ENCODE assay signal across 9 mouse cellular contexts in genomic region chr5:33668223-33668622, GRCm38 (mm10). TPM values are rescaled to one million over a fixed set of nuclear protein-coding genes. Genes with fewer than 3 reads are reported as not detected.
A peak's percentile ranks its signal among the peaks of the same experiment; 100 is the strongest.
DNase-seq lines count a peak whose midpoint lies in the region; ATAC-seq and TF ChIP-seq lines count a peak whose summit lies in the region.
"Had no signal": no experiment of that assay in that cellular context is flagged by ENCODE, and none has a peak within 500 bp of the region (broad histone marks: within the 10 kb centered on the region; RNA-seq: fewer than 3 reads in every experiment).

No protein-coding gene starts in this region.

- peak; percentile 60 for TF ChIP-seq CTCF in left cerebral cortex, adult 2 months (IDR thresholded peaks at IDR 0.05)

- H3K27ac ChIP-seq in left cerebral cortex, adult 2 months = no peak overlapping the region

- H3K4me3 ChIP-seq in left cerebral cortex, adult 2 months = no peak overlapping the region
- H3K4me3 ChIP-seq: megakaryocyte, embryonic 14.5 days had no signal

- intact Hi-C loops in left cerebral cortex, adult 2 months (cut with DNase I) = no loop called here
- intact Hi-C loops in left cerebral cortex, postnatal 10 days (cut with DNase I) = no loop called here

- ATAC-seq in erythroblast, adult 5-6 weeks (replicated peaks; ENCODE audit: low FRiP score, poor library complexity, severe bottlenecking) = peak; percentile 66
- ATAC-seq in granulocyte monocyte progenitor cell, adult 5-6 weeks (replicated peaks; ENCODE audit: poor library complexity, severe bottlenecking) = no peak

- peak; percentile 69 for DNase-seq in adrenal gland, postnatal 14 days
- no peak for DNase-seq in adrenal gland, postnatal 4 days (ENCODE audit: low spot score in 2 of 2)
- DNase-seq in left cerebral cortex, adult 2 months (ENCODE audit: extremely low spot score in 1 of 2, low spot score in 2 of 2) = no peak
- no peak for DNase-seq in left cerebral cortex, postnatal 10 days (ENCODE audit: extremely low spot score in 1 of 2, low spot score in 2 of 2)
- DNase-seq in retina, postnatal 1 day = peak; percentile 62
- DNase-seq in layer of hippocampus, adult 9-11 months = no peak

RNA-seq across cellular contexts. Expression of gene Tmem129, which starts 10.0 kb away (rescaled TPM):
- 20.0 and 25.1 TPM in 2 replicates for total RNA-seq in adrenal gland, postnatal 14 days (2021)
- 10 to 100 TPM; 20.2 to 21.8 TPM for total RNA-seq in adrenal gland, postnatal 4 days (2021)
- total RNA-seq in left cerebral cortex, adult 2 months (2021) = 10 to 100 TPM; 24.8 to 26.7 TPM
- total RNA-seq in left cerebral cortex, postnatal 10 days (2021) = 10 to 100 TPM; 22.2 to 23.9 TPM
- total RNA-seq in erythroblast, adult 5-6 weeks (2015; ENCODE audit: low replicate concordance) = 10.0 and 12.3 TPM in 2 replicates
- 10.1 and 14.2 TPM in 2 replicates for total RNA-seq in erythroblast, adult 5-6 weeks (2017; ENCODE audit: low replicate concordance)
- 15.0 and 27.7 TPM in 2 replicates for total RNA-seq in granulocyte monocyte progenitor cell, adult 5-6 weeks (2014; fragmentation: Nextera tagmentation)
- total RNA-seq in granulocyte monocyte progenitor cell, adult 5-6 weeks (2017) = 19.7 and 26.2 TPM in 2 replicates

RNA-seq across cellular contexts. Expression of gene Tacc3, which starts 10.3 kb away (rescaled TPM):
- 16.8 and 23.8 TPM in 2 replicates for total RNA-seq in adrenal gland, postnatal 14 days (2021)
- 10 to 100 TPM; 47.4 to 49.1 TPM for total RNA-seq in adrenal gland, postnatal 4 days (2021)
- total RNA-seq in left cerebral cortex, adult 2 months (2021) = 1 to 10 TPM; 5.3 to 7.2 TPM
- 10 to 100 TPM in 1 of 2 experiments, 1 to 10 TPM in 1; 9.9 to 15.0 TPM for total RNA-seq in left cerebral cortex, postnatal 10 days (2021)
- total RNA-seq in erythroblast, adult 5-6 weeks (2015; ENCODE audit: low replicate concordance) = 58.2 and 84.0 TPM in 2 replicates
- total RNA-seq in erythroblast, adult 5-6 weeks (2017; ENCODE audit: low replicate concordance) = 72.4 and 139 TPM in 2 replicates
- total RNA-seq in granulocyte monocyte progenitor cell, adult 5-6 weeks (2014; fragmentation: Nextera tagmentation) = 79.1 and 81.0 TPM in 2 replicates
- total RNA-seq in granulocyte monocyte progenitor cell, adult 5-6 weeks (2017) = 186 and 201 TPM in 2 replicates

RNA-seq across cellular contexts. Expression of gene Slbp, which starts 15.8 kb away (rescaled TPM):
- 53.5 and 61.1 TPM in 2 replicates for total RNA-seq in adrenal gland, postnatal 14 days (2021)
- total RNA-seq in adrenal gland, postnatal 4 days (2021) = 10 to 100 TPM; 65.7 to 71.6 TPM
- 10 to 100 TPM; 24.4 to 25.7 TPM for total RNA-seq in left cerebral cortex, adult 2 months (2021)
- total RNA-seq in left cerebral cortex, postnatal 10 days (2021) = 10 to 100 TPM; 26.5 to 28.9 TPM
- 123 and 133 TPM in 2 replicates for total RNA-seq in erythroblast, adult 5-6 weeks (2015; ENCODE audit: low replicate concordance)
- 192 and 271 TPM in 2 replicates for total RNA-seq in erythroblast, adult 5-6 weeks (2017; ENCODE audit: low replicate concordance)
- total RNA-seq in granulocyte monocyte progenitor cell, adult 5-6 weeks (2014; fragmentation: Nextera tagmentation) = 154 and 174 TPM in 2 replicates
- 251 and 253 TPM in 2 replicates for total RNA-seq in granulocyte monocyte progenitor cell, adult 5-6 weeks (2017)

RNA-seq across cellular contexts. Expression of gene Gm9903, which starts 38.5 kb away (rescaled TPM):
- 0.44 and 0.49 TPM in 2 replicates for total RNA-seq in adrenal gland, postnatal 14 days (2021)
- 1 to 10 TPM in 1 of 2 experiments, under 1 TPM in 1; 0.56 to 1.1 TPM for total RNA-seq in adrenal gland, postnatal 4 days (2021)
- under 1 TPM; 0.70 to 0.77 TPM for total RNA-seq in left cerebral cortex, adult 2 months (2021)
- total RNA-seq in left cerebral cortex, postnatal 10 days (2021) = under 1 TPM; 0.51 to 0.59 TPM
- total RNA-seq in erythroblast, adult 5-6 weeks (2015; ENCODE audit: low replicate concordance) = not detected in 2 replicates
- not detected in 2 replicates for total RNA-seq in erythroblast, adult 5-6 weeks (2017; ENCODE audit: low replicate concordance)
- total RNA-seq in granulocyte monocyte progenitor cell, adult 5-6 weeks (2014; fragmentation: Nextera tagmentation) = 0.75 TPM in 1 of 2 replicates, not detected in the other
- total RNA-seq in granulocyte monocyte progenitor cell, adult 5-6 weeks (2017) = 0.15 and 0.30 TPM in 2 replicates

RNA-seq across cellular contexts. Expression of gene Fam53a, which starts 38.8 kb away (rescaled TPM):
- total RNA-seq in adrenal gland, postnatal 14 days (2021) = 26.8 and 27.6 TPM in 2 replicates
- 10 to 100 TPM; 29.5 to 29.7 TPM for total RNA-seq in adrenal gland, postnatal 4 days (2021)
- 10 to 100 TPM; 25.2 to 26.1 TPM for total RNA-seq in left cerebral cortex, adult 2 months (2021)
- total RNA-seq in left cerebral cortex, postnatal 10 days (2021) = 10 to 100 TPM; 17.3 to 19.6 TPM
- 3.3 and 6.1 TPM in 2 replicates for total RNA-seq in erythroblast, adult 5-6 weeks (2015; ENCODE audit: low replicate concordance)
- 2.5 and 3.3 TPM in 2 replicates for total RNA-seq in erythroblast, adult 5-6 weeks (2017; ENCODE audit: low replicate concordance)
- total RNA-seq in granulocyte monocyte progenitor cell, adult 5-6 weeks (2014; fragmentation: Nextera tagmentation) = 23.7 and 40.1 TPM in 2 replicates
- 15.7 and 16.1 TPM in 2 replicates for total RNA-seq in granulocyte monocyte progenitor cell, adult 5-6 weeks (2017)

Comparison
In these comparisons a context has a peak if more than half of its experiments do, and no peak if none do; other contexts are left out.
1. DNase-seq: peak in adrenal gland, postnatal 14 days (single experiment) and retina, postnatal 1 day (single experiment); none in adrenal gland, postnatal 4 days (0 of 2), left cerebral cortex, adult 2 months (0 of 2), left cerebral cortex, postnatal 10 days (0 of 2) and layer of hippocampus, adult 9-11 months (single experiment).